Mouse (Mus musculus) cerebellum, adult 11 months (tissue): ENCODE data around the gene Atp8b3.

Experiments used
- DNase-seq: peaks from one replicate; pipeline ENCODE4 v3.0.0; 2022

Gene Atp8b3

GRCm38 (mm10) chr10:80538710-80539394, at the start of gene Atp8b3:
Gene Atp8b3, minus strand, starts transcription at chr10:80539124.
- no peak for DNase-seq

- DNase-seq: no peak
Observed at GRCm38 (mm10) chr10:80587305-80587657, 48.4 kb upstream of the Atp8b3 start.

- DNase-seq: no peak
Observed at GRCm38 (mm10) chr10:80586407-80587304, 47.7 kb upstream of the Atp8b3 start.

DNA sequence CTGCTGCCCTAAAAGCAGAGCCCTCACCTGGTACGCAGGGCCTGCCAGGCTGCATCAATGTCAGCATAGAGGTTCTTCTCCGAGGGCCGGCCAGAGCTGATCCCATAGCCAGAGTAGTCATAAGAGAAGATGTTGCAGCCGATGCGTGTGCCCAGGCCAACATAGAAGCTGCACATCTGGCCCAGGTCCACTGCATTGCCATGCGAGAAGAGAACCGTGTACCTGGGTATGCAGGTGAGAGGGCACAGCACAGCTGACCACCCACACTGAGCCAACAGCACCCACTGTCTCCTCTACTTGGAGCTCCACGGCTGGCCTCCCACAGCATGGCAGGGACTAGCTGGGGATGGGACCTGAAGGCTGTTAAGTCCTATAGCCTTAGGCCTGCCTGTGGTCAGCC, 46.7 kb upstream of the Atp8b3 start:
- no peak for DNase-seq

DNA sequence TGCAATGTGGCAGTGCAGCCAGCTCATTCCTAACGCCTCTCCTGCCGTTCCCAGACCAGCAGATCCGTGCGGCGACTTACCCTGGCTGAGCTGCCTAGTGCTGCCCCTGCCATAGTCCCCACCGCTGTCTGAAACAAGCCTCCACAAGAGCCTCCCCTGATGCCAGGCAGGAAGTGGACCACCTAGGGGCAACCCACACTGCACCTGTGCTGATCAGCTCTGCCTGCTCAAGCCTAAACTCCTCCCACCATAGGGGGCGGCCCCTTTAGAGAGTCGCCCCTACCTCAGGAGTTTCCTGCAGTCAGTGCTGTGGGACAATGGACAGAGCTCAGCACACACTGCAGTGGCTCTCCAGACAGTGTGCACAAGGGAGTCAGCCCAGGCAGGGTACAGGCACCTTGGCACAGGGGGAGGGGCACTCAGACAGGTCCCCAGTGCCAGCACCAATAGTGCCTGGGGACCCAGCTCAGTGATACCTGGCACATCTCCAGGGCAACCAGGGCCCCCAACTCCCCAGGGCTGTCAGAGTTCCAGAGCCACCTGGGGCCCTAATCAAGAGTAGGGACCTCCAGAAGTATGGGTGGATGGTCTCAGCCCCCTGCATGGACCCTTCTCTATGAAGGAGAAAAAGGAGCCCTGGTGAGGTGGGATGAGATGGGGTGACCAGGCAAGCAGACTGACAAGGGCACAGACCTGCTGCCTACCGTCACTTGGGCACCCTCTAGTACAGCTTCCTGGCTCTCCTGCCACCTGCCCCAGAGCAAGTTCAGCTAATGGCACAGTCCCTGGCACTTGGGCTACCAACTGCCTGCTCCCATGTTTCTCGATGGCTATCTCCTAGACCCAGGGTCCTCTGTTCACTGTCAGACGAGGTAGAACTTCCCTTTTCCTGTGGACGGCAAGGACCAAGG, 46.0 kb upstream of the Atp8b3 start:
- no peak for DNase-seq

- no peak for DNase-seq
Observed at GRCm38 (mm10) chr10:80584045-80584488, 45.1 kb upstream of the Atp8b3 start.

DNA sequence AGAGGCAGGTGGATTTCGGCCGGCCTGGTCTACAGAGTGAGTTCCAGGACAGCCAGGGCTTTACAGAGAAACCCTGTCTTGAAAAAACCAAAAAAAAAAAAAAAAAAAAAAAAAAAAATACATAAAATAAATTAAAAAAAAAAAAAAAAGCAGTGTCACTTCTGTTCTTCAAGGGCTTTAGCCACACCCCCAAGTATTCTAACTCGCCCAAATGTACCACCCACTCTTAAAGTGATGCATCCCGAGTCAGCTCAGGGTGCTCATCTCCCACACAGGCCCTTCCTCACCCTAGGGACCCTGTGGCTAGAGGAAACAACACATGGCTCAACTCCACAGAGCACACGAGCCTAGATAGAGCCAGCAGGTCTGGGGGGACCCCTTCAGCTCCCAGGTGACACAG, 44.1 kb upstream of the Atp8b3 start:
- DNase-seq: no peak

DNA sequence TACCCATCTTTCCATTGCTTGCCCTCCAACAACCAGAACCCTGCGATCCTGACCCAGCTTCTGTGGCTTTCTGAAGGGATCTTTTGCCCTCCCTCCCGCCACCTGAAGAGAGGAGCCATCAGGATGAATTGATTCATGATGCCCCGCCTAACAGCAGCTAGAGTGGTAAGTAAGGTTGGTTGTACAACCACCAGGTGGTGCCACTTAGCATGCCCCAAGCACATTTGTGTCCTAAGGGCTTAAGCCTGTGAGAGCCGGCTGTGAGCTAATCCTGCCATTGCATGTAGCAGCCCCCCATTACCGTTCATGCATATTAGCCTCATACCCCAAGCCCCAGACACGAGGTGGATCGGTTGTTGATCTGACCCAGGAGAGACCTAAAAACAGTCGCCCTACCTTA, 40.0 kb upstream of the Atp8b3 start:
- DNase-seq: no peak

DNA sequence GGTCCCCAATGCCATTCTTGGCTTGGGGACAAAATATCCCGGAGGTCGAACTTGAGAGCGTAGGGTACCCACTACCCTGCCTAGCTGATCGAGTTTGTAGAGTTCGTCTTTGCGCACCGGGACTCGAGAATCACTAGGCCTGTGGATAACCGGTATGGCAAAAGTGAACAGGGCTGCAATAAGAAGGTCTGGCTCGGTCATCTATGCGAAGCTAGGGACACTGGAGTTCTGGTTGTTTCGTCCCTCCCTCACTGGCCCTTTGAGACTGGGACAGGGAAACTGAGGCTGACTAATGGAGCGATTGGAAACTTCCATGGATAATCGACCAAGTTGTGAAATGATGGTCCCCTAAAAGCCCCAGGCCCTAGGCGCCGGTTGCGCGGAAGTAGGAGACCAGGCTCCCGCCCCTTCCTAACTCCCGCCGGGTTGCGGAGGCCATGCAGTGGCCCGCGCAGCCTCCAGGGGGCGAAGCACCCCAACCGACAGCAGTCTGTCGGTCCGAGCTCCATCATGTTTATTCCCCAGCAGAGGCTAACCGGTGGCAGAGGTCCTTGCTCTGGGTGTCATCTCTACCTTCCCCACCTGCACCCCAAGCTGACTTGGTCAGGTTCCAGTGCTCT, 39.3 kb upstream of the Atp8b3 start:
- DNase-seq: peak; percentile 73

DNA sequence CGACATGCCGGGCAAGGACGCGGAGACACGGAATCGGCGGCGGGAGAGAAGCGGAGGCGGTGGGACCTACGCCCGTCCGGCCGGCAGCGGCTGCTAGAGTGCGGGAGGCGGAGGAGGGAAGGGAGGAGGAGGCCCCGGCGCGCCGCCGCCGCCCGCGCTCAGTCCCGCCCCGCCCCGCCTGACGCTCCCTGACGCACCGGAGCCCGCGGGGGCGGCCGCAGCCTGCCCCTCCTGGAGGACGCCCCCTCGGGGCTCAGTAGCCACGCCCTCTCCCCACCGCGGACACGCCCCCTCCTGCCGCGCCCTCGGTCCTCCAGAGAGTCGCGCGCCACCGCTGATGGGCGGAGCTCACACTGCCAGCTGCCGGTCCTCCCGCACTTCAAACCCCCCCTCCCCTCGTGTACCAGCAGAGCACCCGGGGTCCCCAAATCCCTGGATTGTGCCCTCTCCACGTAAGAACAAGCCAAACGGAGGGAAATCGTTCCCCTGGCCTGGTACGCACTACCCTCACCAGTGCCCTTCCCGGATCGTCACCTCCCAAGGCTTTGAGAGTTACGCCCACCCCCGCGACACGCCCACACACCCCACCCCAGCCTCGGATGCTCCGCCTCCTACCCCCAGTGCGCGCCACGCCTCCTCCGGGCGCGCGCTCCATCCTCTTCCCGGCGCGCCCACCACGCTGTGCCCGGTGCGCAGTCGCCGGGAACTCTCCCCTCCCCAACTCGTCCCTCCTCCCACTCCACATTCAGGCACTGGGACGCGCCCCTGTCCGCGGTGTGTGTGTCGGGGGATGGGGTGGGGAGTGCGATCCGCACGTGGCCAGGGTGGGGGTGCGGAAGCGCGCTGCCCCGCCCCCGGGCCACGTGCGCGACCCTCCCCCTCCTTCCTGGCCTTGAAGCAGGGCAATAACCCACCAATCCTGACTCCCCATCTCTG, 38.5 kb upstream of the Atp8b3 start, which contains the start of gene Klf16:
Klf16 (minus strand) TSS at position 127 of the 936 bp plus-strand sequence.
- peak; percentile 90 for DNase-seq

GRCm38 (mm10) chr10:80576351-80577194, 37.6 kb upstream of the Atp8b3 start:
- peak; percentile 70 for DNase-seq

DNA sequence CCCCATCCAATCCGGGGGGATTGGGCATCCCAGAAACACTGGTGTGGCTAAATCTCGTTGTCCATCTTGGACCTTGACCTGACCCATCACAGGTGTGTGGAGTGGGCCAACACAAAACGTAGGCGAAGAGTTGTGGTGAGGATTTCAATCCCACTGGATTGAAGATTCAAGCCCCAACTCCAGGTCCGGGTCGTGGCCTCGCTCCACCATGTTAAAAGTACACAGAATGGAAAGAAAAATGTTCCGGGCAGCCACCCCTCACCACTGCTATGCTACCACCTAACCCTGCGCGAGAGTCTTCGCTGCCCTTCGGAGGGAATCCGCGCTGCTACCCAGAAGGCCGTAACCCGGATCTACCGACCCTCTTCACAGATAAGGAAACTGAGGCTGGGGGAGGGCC, 37.0 kb upstream of the Atp8b3 start:
- DNase-seq: no peak

DNA sequence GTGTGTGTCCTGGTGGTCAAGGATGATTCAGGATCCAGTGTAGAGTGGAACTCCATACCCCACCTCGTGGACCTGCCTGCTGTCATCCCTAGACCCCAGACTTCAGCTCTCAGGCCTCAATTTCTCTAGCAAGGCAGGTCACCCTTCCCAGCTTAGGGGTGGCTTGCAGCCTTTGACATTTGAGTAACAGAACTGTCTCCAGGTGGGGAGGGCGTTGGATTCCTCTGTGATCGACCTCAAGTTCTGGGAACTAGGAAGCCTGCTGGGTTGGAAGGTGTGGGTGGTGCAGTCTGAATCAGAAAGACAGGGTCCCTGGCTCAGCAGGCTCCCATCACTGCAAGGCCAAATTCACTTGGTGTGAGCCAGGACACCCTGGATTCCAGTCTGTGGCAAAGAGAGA, 36.0 kb upstream of the Atp8b3 start:
- no peak for DNase-seq

DNA sequence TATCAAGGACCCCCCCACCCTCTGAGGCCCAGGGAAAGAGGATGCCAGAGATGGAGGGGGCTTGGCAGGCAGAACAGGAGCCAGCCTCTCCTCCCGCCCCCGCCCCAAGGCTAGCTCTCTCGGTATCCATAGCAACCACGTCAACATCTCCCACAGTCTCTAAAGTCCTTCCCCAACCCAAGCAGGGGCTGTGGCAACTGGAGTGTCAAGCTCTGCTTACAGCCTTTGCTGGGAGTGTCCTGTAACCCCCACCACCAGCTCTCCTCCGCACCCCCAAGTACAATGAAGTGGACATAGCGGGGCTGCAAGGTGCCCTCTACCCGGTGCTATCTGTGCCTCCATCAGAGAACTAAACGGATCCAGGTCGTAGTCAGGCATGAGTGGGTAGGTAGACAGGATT, 35.0 kb upstream of the Atp8b3 start:
- DNase-seq: no peak

DNA sequence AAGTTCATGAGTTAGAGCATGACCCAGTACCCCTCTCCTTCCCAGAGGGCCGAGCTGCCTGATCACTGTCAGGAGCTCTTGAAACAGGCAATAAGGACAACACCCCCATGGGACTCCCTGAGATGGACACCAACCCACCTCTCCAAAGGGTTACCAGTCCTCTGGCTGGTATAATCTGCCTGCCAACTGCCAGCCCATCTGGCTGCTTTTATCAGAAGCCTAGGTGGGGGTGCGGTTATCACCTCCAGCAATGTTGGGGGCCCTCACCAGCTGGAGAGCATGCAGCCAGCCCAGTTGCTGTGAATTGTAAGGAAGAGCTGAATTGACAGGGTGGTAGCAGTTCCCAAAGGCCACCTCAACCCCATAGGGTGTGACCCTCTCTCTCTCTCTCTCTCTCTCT, 33.6 kb upstream of the Atp8b3 start:
- no peak for DNase-seq

- DNase-seq: no peak
Observed at GRCm38 (mm10) chr10:80570871-80571836, 32.2 kb upstream of the Atp8b3 start.

DNA sequence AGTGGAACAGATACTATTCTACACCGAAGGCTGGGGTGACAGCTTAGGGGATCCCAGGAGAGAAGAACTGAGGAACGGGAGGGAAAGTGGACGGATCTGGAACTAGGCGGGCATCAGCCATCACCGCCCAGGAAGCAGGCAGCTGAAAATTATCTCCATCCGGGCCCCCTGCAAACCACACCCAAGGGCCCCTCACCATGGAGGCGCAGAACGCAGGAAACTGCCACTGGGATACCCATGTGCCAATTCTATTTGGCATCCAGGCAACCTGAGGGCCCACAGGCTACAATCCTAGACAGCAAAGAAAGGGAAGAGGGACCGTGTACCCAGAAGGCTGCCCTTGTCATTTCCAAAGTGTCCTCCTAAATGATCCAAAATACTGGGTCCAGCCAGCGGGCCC, 31.5 kb upstream of the Atp8b3 start:
- no peak for DNase-seq

- no peak for DNase-seq
Observed at GRCm38 (mm10) chr10:80569664-80570066, 30.7 kb upstream of the Atp8b3 start.

- no peak for DNase-seq
Observed at GRCm38 (mm10) chr10:80568876-80569275, 30.0 kb upstream of the Atp8b3 start.
